Mouse (Mus musculus): ENCODE data around the gene Ggct.

DNA sequence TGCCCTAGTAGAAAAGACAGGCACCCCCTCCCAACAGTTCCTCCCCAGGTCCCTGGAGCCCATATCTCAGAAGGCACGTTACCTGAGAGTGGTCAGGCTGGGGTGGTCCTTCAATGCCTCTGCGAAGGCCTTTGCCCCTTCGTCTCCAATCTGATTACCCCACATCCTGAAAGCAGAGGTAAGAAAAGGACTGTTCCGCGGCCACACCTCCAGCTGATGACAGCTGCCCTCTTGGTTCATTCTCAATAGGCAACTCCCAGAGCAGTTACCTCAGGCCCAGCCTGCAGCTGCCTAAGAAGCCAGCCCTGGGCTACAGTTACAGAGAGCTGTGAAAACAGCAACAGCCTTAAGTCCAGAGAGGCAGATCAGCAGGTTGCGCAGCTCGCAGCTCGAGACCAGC, 58.4 kb downstream of the Ggct start:
- TF ChIP-seq MAFK (IDR thresholded peaks at IDR 0.05; ENCODE audit: insufficient read depth, low read depth, low read length), result no peak
- no peak for TF ChIP-seq ZNF384 (IDR thresholded peaks at IDR 0.05; ENCODE audit: low read depth, low read length)
- TF ChIP-seq ZC3H11A (IDR thresholded peaks at IDR 0.05; ENCODE audit: borderline replicate concordance, low read depth, low read length), result no peak

All from ES-E14 (cell line).